Mouse (Mus musculus) forelimb bud, embryonic 11.5 days (tissue): Measurements from ENCODE around the gene Wnt3a.

Experiments
- DNase-seq: peaks from one replicate; pipeline ENCODE4 v3.0.0-alpha.2; 2012; ENCODE audit warnings: low read depth, low spot score

The Wnt3a gene

DNA sequence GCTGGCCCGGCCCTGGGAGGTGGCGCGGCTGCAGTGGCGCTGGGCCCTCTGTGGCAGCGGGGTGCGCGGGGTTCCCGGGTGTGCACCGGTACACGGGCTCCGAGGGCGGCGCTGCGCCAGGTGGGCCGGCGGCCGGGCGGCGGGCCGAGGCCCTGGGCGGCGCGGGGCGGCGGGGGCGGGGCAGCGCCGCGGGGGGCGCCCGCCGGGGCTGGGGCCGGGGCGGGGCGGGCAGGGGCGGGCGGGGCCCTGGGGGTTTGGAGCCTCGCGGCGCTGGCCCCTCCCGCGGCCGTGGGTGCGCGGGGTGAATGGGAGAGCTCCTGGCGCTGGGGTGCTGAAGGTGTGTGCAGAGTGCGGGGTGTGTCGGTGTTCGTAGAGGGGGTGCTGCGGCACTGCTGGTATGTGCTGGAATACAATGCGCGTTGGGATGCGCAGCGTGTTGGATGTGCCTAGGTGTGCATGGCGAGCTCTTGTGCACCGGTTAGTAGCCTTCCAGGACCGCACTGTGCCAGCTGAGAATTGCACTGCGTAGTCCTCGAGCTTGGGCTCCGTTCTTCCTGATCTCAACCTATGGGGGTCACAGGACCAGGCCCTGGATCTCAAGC is at the start of gene Wnt3a:
Wnt3a (minus strand) TSS at position 51 of the 602 bp plus-strand sequence.
- no peak for DNase-seq

DNA sequence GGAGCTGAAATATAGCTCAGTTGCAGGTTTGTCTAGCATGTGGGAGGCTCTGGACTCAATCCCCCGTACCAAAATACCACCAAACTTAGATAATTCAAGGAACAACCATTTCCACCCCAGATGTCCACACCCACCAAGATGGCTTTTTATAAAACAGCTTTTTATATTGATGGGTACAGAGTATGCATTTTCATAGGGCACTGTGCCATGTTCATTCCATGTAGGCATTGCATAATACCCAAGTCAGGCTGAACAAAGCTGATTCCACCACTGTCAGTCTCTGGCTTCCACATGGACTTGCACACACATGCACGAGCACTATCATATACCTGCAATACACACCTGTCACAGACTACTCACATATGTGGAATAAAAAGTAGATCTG is 48.2 kb upstream of the Wnt3a start:
- no peak for DNase-seq

DNA sequence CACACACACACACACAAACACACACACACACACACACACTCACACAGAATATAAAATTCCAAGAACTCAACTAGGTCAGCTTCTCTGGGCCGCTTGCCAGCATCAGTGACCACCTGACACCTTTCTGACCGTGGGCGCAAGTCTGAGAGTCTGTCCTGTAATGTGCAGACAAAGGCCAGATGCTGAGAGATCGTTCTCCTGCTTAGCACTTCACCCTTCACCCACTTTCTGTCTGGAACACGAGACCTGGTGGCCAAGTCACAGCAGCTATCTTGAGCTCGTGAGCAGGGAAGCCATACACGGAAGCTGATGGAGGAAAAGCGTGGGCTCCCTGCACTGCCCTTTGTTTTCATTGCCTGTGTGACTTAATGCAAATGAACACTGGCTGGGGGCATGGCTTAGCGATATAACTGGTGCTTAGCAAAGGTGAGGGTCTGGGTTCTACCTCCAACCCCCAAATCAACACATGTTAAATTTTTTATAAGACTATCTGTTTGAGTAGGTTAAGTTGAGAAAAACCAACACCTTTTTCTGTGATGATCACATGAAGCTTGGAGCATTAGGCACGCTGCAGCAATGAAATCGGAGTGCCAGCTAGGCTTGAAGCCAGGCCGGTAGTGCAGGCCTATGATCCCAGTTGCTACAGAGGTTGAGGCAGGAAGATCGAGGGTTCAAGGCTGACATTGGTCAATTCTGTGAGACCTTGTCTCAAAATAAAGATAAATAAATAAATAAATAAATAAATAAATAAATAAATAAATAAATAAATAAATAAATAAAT is 47.6 kb upstream of the Wnt3a start:
- no peak for DNase-seq

DNA sequence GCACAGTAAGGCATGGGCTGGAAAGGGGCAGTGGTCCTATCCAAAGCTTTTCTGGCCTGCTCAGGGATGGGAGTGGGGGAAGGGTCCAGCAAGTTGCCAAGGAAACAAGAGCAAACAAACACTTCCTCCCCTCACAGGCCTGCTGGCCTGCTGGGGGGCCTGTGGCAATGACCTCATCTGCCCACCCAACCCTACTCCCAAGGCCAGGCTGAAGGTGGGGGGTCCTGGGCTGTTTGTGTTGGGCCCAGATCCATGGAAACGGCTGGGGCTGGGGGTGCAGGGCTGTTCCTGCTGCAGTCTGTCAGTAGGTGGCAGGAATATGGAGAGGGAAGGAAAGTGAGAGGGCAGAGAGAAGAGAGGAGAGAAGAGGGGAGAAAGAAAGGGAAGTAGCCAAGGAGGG is 45.8 kb upstream of the Wnt3a start:
- DNase-seq: peak; percentile 65

DNA sequence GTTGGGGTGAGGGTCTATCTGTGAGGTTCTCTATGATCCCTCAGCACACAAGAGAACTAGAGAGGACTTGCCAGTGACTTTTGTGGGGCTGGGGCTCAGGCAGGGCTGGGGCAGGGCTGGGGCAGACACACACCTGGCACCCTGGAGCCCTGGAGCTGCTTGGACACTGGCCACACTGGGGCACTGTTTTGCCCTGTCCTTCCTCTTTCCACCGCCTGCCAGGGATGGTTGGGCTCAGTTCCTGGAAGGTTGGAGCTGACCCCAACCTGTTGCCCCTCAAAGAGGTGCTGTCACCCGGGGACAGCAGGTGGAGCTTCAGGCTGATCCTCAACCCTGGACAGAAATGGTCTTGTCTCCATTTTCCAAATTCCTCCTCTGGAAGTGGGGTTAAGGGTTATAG is 45.4 kb upstream of the Wnt3a start:
- no peak for DNase-seq

DNA sequence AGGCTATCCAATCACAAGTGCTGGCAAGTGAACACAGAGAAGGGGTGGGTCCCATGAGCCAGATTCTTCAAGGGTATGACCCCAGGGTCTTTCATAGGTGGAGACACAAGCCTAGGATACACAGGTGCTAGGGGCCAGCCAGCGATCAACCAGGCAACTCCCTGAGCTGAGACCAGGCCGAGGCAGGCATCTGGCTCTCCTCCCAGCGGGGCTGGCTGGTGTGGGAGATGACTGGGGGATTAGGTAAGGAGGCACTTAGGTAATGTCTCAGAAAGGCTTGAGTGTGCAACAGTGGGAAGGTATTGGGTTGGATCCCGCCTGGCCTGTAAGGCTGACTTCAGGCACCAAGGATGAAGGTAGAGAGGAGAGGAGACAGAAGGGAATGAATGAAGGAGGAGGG is 44.6 kb upstream of the Wnt3a start:
- no peak for DNase-seq

DNA sequence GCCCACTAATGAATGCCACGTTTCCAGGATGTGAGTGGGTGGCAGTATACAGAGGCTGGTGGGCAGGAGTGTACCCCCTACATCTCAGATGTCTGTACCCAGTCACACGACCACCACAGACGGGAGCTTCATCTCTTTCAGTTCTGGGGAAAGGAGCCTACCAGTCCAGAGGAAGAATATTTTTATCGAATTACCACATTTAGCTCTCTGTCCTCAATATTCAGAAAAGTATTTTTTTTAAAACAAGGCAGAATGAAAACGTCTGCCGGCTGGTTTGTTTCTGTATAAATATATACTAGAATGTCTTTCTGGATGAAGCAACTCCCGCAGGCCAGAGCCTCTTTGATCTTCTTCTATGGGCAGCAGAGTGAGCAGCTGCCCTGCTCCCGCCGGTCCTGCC is 42.4 kb upstream of the Wnt3a start:
- DNase-seq: no peak

DNA sequence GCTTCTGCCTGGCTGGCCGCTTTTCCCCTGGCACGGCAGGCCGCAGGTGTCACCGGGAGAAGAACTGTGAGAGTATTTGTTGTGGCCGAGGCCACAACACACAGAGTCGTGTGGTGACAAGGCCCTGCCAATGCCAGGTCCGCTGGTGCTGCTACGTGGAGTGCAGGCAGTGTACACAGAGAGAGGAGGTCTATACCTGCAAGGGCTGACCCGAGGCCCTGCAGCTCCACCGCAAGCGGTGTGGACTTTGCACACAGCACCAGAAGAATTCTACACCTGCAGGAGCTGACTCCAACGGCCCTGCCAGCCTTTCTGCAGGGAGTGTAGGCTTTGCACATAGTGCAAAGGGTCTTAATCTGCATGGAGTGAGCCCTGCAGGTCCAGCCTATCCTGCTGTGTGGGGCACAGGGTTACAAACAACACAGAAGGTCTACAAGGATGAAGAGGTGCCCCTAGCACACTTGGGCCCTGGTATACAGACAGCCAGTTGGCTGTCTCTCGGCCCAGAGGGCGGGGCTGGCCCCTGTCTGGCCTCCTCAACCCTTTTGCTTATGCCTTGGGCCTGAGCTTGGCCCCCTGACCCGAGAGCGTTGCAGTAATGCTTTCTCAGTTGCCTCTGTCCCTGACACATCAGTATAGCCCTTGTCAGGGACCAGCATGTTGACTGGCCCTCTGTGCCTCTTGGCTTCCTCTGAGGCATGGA is 40.8 kb upstream of the Wnt3a start:
- no peak for DNase-seq

DNA sequence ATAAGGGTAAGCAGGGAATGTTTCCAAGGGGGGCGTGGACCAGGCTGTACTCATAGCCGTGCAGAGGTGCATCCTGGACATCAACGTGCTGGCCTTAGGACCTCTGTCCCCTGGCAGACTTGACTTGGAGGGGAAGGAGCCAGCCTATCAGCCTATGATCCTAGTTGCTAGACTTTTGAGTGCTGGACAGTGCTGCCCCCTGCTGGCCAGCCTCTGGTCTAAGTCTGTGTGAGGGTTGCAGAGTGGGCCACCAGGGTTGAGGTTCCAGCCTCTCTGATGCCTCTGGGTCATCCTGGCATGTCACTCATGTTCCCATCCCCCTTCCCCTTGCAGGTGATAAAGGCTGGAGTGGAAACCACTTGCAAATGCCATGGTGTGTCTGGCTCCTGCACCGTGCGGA is 40.0 kb upstream of the Wnt3a start:
- DNase-seq: peak; percentile 64

DNA sequence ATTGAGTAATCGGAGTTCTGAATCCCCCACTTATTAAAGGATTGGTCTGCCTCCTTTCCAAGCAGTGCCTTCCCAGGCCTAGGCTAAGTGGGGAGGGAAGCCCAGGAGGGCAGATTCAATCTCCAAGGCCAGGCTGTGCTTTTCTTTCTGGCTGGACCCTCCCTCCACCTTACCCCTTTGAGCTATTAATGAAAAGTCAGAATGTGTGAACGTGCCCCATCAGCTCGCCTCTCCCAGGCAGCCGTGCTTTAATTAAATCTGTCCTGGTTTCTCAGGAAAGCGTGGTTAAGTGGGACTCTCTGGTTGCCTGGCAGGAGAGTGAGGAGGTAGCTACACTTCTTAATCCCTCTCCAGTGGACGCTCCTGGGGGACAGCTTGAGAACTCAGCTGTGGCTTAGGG is 39.1 kb upstream of the Wnt3a start:
- DNase-seq: no peak

DNA sequence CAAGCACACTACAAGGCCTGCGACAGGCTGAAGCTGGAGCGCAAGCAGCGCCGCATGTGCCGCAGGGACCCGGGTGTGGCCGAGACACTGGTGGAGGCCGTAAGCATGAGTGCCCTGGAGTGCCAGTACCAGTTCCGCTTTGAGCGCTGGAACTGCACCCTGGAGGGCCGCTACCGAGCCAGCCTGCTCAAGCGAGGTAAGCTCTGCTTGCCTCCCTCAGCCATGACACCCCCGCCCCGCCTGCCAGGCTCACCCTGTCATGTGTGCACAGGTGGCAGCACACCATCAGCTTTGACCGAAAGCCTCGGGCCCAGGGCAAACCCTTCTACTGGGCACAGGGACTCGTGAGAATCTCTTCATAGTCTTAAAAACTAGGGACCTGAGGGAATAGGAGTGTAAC is 37.1 kb upstream of the Wnt3a start:
- no peak for DNase-seq

DNA sequence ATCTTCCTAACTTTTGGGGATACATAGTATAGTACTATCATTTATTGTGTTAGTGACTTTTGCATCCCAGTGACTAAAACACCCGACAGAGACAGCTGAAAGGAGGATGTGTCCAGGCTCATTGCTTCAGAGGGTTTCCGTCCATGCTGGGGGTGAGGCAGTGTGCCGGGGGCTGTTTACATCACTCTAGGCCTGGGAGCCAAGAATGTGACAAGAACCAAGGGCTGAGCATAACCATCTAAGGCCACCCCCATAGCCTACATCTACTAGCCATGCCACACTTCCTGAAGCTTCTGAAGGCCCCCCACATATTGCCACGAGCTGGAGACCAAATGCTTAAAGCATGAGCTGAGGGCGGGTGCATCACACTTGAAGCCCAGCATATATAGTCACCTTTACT is 34.2 kb upstream of the Wnt3a start:
- no peak for DNase-seq

DNA sequence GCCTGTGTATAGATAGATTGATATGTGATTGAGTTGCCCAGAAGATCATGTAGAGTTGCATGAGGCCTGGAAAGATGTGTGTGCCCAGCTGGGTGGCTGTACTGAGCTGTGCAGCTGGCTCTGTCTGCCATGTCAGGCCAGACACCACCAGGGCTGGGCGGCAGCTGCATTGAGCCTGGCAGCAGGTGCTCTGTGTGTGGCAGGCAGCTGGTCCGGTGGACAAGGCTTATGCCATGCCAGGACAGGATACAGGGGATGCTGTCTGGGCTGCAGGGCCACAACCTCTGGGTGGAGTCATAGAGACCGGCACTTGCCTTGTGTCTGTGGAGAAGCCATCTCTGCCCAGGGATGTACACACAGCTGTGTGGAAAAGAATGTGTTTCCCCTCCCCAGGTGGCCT is 32.4 kb upstream of the Wnt3a start:
- no peak for DNase-seq

DNA sequence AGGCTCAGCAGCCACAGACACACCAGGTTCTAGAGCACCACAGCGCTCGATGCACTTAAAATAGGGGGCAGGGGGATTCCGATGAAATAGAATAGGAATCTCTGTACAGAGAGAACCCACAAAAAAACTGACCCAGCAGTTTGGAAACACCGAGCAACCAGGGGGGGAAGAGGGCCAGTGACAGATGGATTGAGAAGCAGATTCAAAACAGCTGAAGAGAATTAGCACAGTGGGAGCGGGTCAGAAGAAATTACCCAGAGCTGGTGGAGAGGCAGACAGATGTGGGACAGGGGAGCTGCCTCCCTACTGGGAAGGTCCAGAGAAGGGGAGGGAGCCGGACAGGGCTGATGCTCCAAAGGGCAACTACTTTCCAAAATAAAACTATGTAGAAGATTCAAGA is 26.0 kb upstream of the Wnt3a start:
- no peak for DNase-seq

DNA sequence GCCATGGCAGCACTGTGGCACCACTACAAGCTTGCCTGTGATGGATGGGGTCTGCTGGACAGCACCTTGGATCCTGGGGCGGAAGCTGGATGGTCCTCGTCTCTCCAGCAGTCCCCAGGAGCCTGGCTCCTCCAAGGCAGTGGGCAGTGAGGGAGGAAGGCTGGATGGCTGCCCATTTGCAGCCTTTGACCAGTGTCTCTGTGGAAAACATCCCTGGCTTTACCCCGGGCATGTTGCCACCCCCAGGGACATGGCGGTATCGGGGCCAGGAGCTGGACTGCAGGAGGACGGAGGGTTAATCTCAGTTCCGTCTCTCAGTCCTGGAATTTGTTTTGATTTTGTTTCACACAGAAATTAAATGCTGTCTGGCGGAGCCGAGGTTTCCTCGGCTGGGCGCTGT is 23.4 kb upstream of the Wnt3a start:
- no peak for DNase-seq

DNA sequence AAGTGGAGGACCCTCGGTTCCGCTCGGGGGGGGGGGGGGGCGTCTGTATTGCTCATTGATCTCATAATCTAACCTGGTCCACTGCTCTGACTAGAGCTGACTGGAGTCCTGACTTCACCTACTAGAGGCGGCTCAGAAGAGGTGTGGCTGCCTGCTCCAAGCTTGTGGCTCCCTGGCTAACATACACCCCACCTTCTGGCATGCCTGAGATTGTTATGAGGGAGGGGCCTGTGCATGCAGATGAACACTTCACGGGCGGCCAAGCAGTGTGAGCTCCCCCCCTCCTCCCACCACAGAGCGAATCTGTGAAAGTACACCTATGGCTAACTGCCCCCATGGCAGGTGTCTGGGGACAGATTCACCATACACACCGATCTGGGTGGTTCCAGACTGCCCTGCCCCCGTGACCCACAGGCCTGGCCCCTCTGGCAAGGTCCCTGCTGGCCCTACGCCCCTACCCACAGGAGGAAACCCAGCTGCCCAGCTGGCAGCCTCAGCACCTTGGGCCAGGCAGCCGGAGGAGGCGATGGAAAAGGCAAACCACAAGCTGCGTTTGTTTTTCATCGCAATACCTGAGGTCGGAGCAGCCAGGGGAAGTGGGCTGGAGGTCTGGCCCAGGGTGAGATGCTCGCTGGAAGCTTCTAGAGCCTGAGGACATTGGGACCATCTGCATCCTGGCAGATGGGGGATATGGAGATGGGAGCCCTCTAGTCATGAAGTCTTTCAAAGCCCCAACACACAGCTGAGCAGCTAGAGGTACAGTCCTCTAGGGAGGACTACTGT is 22.7 kb upstream of the Wnt3a start:
- no peak for DNase-seq

DNA sequence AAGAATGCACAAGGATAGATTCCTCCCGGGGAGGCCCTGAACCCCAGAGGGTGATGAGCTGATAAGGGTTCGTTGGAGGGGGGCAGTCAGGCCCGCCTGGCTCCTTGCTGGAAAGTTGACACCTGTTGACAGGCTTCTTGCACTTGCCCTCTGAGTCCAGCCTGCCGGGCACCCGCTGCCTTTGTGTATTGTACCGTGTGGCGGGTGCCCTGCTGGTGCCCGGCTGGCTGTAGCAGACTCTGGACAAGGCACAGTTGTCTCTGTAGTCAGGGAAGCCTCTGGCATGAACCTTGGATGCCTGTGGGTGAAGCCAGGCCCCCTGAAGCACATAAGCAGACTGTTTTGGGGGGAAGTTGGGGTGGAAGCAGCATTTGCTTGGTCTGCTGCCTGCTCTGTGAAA is 21.9 kb upstream of the Wnt3a start:
- no peak for DNase-seq

DNA sequence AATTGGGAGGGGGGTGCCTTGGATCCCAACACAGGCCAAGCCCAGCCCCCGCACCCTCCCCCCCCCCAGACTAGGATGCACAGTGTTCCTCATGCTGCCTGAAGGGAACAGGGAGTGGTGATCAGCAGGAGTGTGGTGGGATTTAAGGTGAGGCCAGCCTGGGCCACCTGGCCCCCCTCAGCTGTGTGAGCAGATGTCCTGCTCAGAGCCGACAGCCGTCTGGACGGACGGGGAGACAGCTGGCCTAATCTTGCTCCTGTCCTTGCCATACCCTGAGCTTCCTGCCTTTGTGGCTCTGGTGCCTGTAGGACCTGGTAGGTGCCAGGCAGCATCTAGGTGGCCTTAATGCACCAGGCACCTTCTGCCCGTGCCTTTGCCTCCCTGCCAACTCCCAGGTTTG is 21.5 kb upstream of the Wnt3a start:
- no peak for DNase-seq

DNA sequence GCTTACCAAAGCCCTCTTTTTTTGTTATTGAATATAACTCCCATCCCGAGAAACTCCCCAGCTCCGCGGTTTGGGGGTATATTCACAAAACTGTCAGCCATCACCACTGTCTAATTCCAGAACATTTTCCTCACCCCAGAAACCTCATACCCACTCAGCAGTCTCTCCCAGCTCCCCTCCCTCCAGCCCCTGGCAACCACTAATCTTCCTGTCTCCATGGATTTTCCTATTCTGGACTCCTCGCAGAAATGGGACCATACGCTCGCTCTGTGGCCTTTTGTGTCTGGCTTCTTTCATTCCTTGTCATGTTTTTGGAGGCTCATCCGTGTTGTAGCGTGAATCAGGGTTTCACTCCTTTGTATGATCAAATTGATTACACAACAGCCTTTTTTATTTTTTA is 19.4 kb upstream of the Wnt3a start:
- DNase-seq: no peak

DNA sequence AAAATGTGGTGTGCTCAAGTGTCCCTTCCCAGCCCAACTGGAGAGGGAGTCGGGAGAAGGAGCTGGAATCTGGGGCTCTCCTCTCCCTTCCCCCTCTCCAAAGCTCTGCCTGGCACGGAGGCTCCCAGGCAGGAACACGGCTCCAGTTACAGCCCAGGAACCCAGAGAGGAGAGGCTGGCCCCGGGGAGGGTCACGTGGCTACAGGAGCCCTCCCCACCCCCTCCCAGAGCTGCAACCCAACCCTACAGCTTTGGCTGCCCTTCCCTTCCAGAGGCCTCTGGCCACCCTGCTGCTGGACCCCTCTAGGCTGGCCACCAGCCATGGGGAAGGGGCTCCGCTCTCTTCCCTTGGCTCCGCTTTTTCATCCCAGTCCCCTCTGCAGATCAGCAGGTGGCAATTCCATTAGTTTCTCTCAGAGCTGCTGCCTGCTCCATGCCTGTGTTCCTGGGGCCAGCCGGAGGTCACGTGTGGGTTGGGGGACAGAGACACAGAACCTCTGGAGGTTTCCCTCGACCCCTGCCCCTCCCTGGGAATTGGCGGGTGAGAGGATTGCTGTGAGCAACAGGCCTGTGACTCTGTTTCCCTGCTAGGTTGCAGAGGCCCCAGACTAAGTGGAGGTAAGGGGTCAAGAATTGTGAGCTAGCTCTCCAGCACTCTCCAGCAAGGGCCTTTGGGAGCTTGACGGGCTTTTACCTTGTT is 18.7 kb upstream of the Wnt3a start:
- peak; percentile 63 for DNase-seq

DNA sequence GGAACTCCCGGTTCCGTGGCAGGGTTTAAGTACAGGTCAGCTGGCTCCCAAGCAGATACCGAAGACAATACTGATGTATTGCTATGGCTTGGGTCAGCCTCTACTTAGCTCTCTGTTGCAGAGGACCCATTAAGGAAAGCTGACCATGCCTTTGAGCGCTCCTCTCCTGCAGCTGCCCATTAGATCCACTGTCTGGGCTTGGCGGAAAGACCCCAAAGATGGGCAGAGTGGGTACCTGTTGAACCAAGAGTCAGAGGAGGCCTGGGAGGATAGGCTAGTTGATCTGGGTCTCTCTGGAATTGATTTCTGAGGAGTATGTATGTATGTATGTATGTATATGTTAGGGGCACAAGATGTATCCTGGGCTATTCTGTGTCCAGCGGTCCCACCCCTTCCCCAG is 18.1 kb upstream of the Wnt3a start:
- DNase-seq: no peak

DNA sequence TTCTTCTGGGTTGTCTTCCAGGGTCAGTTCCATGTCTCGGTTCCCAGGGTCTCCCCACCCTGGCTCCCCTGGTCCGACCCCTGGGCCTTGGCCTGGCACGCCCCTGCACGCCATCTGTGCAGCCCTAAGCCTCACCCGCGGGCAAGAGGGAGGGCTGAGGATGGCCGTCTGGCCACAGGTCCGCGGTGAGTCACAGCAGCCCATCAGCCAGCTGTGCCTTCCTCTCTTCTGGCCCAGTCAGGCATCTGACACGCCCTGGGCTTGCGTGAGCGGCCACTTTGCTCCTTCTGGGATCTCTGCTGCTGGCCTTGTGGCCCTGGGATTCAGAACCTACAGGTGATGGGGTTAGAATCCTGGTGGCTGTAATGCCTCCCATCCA is 17.6 kb upstream of the Wnt3a start:
- no peak for DNase-seq
